Mouse (Mus musculus) lung, postnatal 14 days (tissue): ENCODE results near the gene Tgif1.

ENCODE experiments used
- DNase-seq: peaks from one replicate; pipeline ENCODE4 v3.0.0; 2021

Tgif1 gene

GRCm38 (mm10) chr17:70853436-70853905, at the start of gene Tgif1:
TSS of gene Tgif1 (minus strand) at chr17:70853546.
- DNase-seq, result peak; percentile 62

- no peak for DNase-seq
Measured at GRCm38 (mm10) chr17:70900660-70901059, 47.3 kb upstream of the Tgif1 start.

GRCm38 (mm10) chr17:70899642-70900041, 46.3 kb upstream of the Tgif1 start:
- DNase-seq, result no peak

- no peak for DNase-seq
Measured at GRCm38 (mm10) chr17:70894867-70895266, 41.5 kb upstream of the Tgif1 start.

GRCm38 (mm10) chr17:70893151-70893550, 39.8 kb upstream of the Tgif1 start:
- DNase-seq, result no peak

- DNase-seq, result no peak
Measured at GRCm38 (mm10) chr17:70892288-70893096, 39.1 kb upstream of the Tgif1 start.

GRCm38 (mm10) chr17:70890571-70890970, 37.2 kb upstream of the Tgif1 start:
- no peak for DNase-seq

GRCm38 (mm10) chr17:70888657-70889056, 35.3 kb upstream of the Tgif1 start:
- no peak for DNase-seq

GRCm38 (mm10) chr17:70887848-70888247, 34.5 kb upstream of the Tgif1 start:
- DNase-seq, result no peak

- DNase-seq, result no peak
Measured at GRCm38 (mm10) chr17:70886641-70887391, 33.5 kb upstream of the Tgif1 start.

- DNase-seq, result no peak
Measured at GRCm38 (mm10) chr17:70885868-70886267, 32.5 kb upstream of the Tgif1 start.

- no peak for DNase-seq
Measured at GRCm38 (mm10) chr17:70881934-70882333, 28.6 kb upstream of the Tgif1 start.

- DNase-seq, result no peak
Measured at GRCm38 (mm10) chr17:70881194-70881593, 27.8 kb upstream of the Tgif1 start.

- DNase-seq, result no peak
Measured at GRCm38 (mm10) chr17:70878237-70878636, 24.9 kb upstream of the Tgif1 start.

- no peak for DNase-seq
Measured at GRCm38 (mm10) chr17:70873778-70874124, 20.4 kb upstream of the Tgif1 start.

GRCm38 (mm10) chr17:70872936-70873777, 19.8 kb upstream of the Tgif1 start:
- peak; percentile 4 for DNase-seq

- DNase-seq, result peak; percentile 8
Measured at GRCm38 (mm10) chr17:70872094-70872929, 19.0 kb upstream of the Tgif1 start.

GRCm38 (mm10) chr17:70871676-70872075, 18.3 kb upstream of the Tgif1 start:
- DNase-seq, result no peak

GRCm38 (mm10) chr17:70870581-70870980, 17.2 kb upstream of the Tgif1 start:
- no peak for DNase-seq

- DNase-seq, result no peak
Measured at GRCm38 (mm10) chr17:70868577-70869229, 15.4 kb upstream of the Tgif1 start.

GRCm38 (mm10) chr17:70866538-70867114, 13.3 kb upstream of the Tgif1 start:
- no peak for DNase-seq
